Mouse (Mus musculus): Measurements from ENCODE around the gene Olfr1313. TPM values are rescaled to one million over a fixed set of nuclear protein-coding genes. Genes with fewer than 3 reads are reported as not detected.
"Not testable (repeated sequence)": the region's sequence is repeated elsewhere in the genome, so short reads cannot be mapped to it uniquely, and the experiment has no call there.

Gene Olfr1313
- not detected for total RNA-seq (2021)
- polyA plus RNA-seq (2012; rRNA removed): not detected in 2 replicates
- long read RNA-seq: 0 reads

DNA sequence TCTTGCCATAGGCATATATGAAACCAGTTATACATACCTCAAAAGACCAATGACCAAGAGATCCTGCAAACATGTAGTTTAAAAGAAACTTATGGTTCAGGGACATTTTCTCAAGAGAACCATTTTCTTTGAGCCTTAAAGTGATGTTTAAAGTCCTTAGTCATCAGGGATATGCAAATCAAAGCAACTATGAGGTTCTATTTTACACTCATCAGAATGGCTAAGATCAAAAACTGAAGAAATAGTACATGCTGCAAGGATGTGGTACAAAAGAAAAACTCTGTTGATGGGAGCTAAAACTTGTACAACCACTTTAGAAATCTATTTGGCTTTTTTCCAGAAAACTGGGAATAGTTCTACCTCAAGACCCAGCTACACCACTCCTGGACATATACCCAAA lies at the start of gene Olfr1313:
TSS of gene Olfr1313 (minus strand) at position 101 of the 400 bp plus-strand sequence.
- no peak within 1 kb of the TSS for H3K27ac ChIP-seq
- no peaks in the 10 kb centered on the region for H3K36me3 ChIP-seq (ENCODE audit: control insufficient read depth, insufficient read depth, low read length)
- no peak for DNase-seq
- no peaks in the 10 kb centered on the region for H3K4me1 ChIP-seq (ENCODE audit: control insufficient read depth, insufficient read depth, low read length)
- no peak for TF ChIP-seq POLR2A (IDR thresholded peaks at IDR 0.05; ENCODE audit: insufficient read depth, low read depth, low read length)
- no peak for TF ChIP-seq CTCF (IDR thresholded peaks at IDR 0.05)
- TF ChIP-seq EP300 (IDR thresholded peaks at IDR 0.05; ENCODE audit: insufficient read depth, low read depth, low read length): no peak
- H3K4me3 ChIP-seq: no peak within 1 kb of the TSS
- intact Hi-C loops (cut with DNase I): no loop called here
- no peaks in the 10 kb centered on the region for H3K27me3 ChIP-seq (ENCODE audit: control insufficient read depth, insufficient read depth, low read length)
- H3K9ac ChIP-seq (ENCODE audit: low read depth, low read length): no peak within 1 kb of the TSS
- no peaks in the 10 kb centered on the region for H3K79me2 ChIP-seq (replicated peaks; ENCODE audit: control insufficient read depth, insufficient read depth, low read length)

DNA sequence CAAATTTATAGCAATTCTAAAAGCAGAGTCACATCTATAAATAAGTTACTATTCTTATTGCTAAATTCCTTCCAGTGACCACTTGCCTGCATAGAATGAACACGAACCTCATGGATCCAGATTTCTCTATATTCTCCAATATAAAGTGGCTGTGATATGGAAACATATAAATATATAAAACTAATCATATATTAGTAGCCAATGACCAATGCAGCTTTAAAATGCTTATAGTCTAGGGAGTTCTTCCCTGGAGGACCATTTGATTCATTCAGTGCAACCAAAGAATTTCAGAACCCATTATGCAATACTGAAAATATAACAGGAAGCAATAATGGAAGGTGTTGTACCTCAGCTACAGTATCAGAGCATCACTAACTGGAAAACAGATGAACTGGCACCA lies 37.7 kb upstream of the Olfr1313 start, which contains the start of gene Olfr1315-ps1:
TSS of gene Olfr1315-ps1 (minus strand) at position 101 of the 400 bp plus-strand sequence.
- intact Hi-C loops (cut with DNase I): no loop called here
- 61% methylated on average over 1 of the region's 1 CpGs for WGBS
- no peak within 1 kb of the TSS for H3K4me3 ChIP-seq
- H3K9ac ChIP-seq (ENCODE audit: low read depth, low read length): no peak within 1 kb of the TSS
- DNase-seq: no peak
- no peaks in the 10 kb centered on the region for H3K4me1 ChIP-seq (ENCODE audit: control insufficient read depth, insufficient read depth, low read length)
- no peak for TF ChIP-seq POLR2A (IDR thresholded peaks at IDR 0.05; ENCODE audit: insufficient read depth, low read depth, low read length)
- no peak for TF ChIP-seq CTCF (IDR thresholded peaks at IDR 0.05)
- TF ChIP-seq EP300 (IDR thresholded peaks at IDR 0.05; ENCODE audit: insufficient read depth, low read depth, low read length): no peak
- H3K36me3 ChIP-seq (ENCODE audit: control insufficient read depth, insufficient read depth, low read length): no peaks in the 10 kb centered on the region
- H3K27ac ChIP-seq: no peak within 1 kb of the TSS
- no peaks in the 10 kb centered on the region for H3K27me3 ChIP-seq (ENCODE audit: control insufficient read depth, insufficient read depth, low read length)
- no peaks in the 10 kb centered on the region for H3K79me2 ChIP-seq (replicated peaks; ENCODE audit: control insufficient read depth, insufficient read depth, low read length)

DNA sequence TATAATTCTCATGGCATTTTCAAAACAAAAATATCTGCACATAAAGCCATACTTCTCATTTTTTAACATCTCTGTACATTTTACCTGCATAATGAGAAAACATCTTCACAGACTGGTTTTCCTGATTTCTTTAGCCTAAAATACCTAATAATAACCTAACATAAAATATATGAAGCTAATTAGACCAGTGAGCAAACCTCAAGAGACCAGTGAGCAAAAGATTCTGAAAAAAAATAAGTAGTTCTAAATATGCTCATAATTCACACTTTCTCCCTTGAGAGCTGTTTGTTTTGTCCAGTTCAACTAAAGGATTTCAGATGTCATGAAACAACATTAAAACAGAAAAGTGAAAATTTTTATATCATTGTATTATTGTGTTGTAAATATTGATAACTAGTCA lies 19.0 kb upstream of the Olfr1313 start, which contains the start of gene Olfr1314:
TSS of gene Olfr1314 (minus strand) at position 101 of the 400 bp plus-strand sequence.
- Histone ChIP-seq H3K27ac (no peak within 1 kb of the TSS), H3K9ac (ENCODE audit: low read depth, low read length) (no peak within 1 kb of the TSS), H3K4me1 (ENCODE audit: control insufficient read depth, insufficient read depth, low read length) (no peaks in the 10 kb centered on the region), H3K79me2 (replicated peaks; ENCODE audit: control insufficient read depth, insufficient read depth, low read length) (no peaks in the 10 kb centered on the region), H3K36me3 (ENCODE audit: control insufficient read depth, insufficient read depth, low read length) (no peaks in the 10 kb centered on the region), H3K4me3 (no peak within 1 kb of the TSS), H3K27me3 (ENCODE audit: control insufficient read depth, insufficient read depth, low read length) (no peaks in the 10 kb centered on the region)
- TF ChIP-seq CTCF (IDR thresholded peaks at IDR 0.05): no peak
- no peak for TF ChIP-seq EP300 (IDR thresholded peaks at IDR 0.05; ENCODE audit: insufficient read depth, low read depth, low read length)
- no peak for TF ChIP-seq POLR2A (IDR thresholded peaks at IDR 0.05; ENCODE audit: insufficient read depth, low read depth, low read length)
- no peak for DNase-seq
- intact Hi-C loops (cut with DNase I): no loop called here

DNA sequence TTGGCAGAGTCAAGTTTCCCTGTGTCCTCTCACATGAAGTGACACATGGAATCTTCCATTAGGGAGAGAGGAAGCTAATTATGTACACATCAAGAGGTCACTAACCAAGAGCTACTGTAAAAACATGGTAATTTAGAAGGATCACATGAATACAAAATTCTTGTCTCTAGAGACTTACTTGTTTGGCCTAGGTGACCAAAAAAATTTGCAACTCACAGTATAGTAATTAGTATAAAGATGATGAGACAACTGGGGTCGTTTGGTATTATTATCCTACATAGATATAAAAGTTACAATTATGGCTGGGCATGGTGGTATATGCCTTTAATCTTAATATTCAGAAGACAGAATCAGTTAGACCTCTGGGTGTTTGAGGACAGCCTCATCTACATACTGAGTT lies 27.5 kb downstream of the Olfr1313 start, which contains the start of gene Olfr1312:
TSS of gene Olfr1312 (minus strand) at position 101 of the 400 bp plus-strand sequence.
- intact Hi-C loops (cut with DNase I): no loop called here
- TF ChIP-seq CTCF (IDR thresholded peaks at IDR 0.05) (no peak), POLR2A (IDR thresholded peaks at IDR 0.05; ENCODE audit: insufficient read depth, low read depth, low read length) (no peak), EP300 (IDR thresholded peaks at IDR 0.05; ENCODE audit: insufficient read depth, low read depth, low read length) (no peak)
- Histone ChIP-seq H3K79me2 (replicated peaks; ENCODE audit: control insufficient read depth, insufficient read depth, low read length) (no peaks in the 10 kb centered on the region), H3K9ac (ENCODE audit: low read depth, low read length) (no peak within 1 kb of the TSS), H3K36me3 (ENCODE audit: control insufficient read depth, insufficient read depth, low read length) (no peaks in the 10 kb centered on the region), H3K27ac (no peak within 1 kb of the TSS), H3K27me3 (ENCODE audit: control insufficient read depth, insufficient read depth, low read length) (no peaks in the 10 kb centered on the region), H3K4me1 (ENCODE audit: control insufficient read depth, insufficient read depth, low read length) (no peaks in the 10 kb centered on the region), H3K4me3 (no peak within 1 kb of the TSS)
- no peak for DNase-seq
- WGBS: 16% methylated on average over 1 of the region's 1 CpGs

DNA sequence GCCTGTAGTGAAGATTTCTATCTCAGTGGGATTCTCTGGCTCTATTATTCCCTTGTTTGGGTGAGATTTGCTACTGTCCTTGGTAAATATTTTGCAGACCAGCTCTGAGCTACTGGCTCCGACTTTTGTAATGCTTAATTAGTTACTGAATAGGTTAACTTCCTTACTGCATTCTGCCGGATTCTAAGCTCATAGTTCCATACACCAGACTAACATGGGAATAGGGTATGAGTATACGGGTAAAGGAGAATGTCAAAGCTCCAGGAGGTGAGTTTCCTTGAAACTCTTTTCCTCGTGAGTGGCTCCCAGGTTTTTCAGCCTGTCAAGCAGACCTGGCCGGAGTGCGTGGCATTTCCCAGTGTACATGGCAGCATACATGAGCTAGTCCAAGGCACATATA lies 50.7 kb downstream of the Olfr1313 start:
- H3K36me3 ChIP-seq (ENCODE audit: control insufficient read depth, insufficient read depth, low read length); H3K4me1 ChIP-seq (ENCODE audit: control insufficient read depth, insufficient read depth, low read length); H3K79me2 ChIP-seq (replicated peaks; ENCODE audit: control insufficient read depth, insufficient read depth, low read length); DNase-seq; H3K4me3 ChIP-seq; H3K27me3 ChIP-seq (ENCODE audit: control insufficient read depth, insufficient read depth, low read length); H3K27ac ChIP-seq; H3K9ac ChIP-seq (ENCODE audit: low read depth, low read length); intact Hi-C loops (cut with DNase I): not testable (repeated sequence)
- WGBS: 44% methylated on average over 6 of the region's 6 CpGs

DNA sequence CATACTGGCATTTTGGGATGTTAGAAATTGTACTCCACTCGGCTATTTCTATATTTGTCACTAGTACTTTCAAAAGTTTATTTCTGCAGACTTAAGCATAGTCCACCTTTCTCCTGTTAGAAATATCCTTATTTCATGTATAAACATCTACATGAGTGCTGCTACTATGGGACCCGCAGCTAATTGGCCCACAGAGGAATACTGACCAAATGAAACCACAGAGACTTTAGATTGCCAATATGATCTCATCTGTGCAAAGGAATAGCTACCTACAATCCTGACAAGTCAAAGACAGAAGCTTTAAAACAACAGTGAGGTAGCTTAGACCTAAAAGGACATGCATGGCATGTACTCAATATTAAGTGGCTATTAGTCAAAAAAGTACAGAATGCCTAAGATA lies 53.3 kb downstream of the Olfr1313 start, which contains the start of gene Olfr1311:
TSS of gene Olfr1311 (minus strand) at position 101 of the 400 bp plus-strand sequence.
- Histone ChIP-seq H3K27me3 (ENCODE audit: control insufficient read depth, insufficient read depth, low read length) (no peaks in the 10 kb centered on the region), H3K9ac (ENCODE audit: low read depth, low read length) (no peak within 1 kb of the TSS), H3K36me3 (ENCODE audit: control insufficient read depth, insufficient read depth, low read length) (no peaks in the 10 kb centered on the region), H3K4me3 (no peak within 1 kb of the TSS), H3K4me1 (ENCODE audit: control insufficient read depth, insufficient read depth, low read length) (no peaks in the 10 kb centered on the region), H3K27ac (no peak within 1 kb of the TSS), H3K79me2 (replicated peaks; ENCODE audit: control insufficient read depth, insufficient read depth, low read length) (no peaks in the 10 kb centered on the region)
- no peak for DNase-seq
- WGBS: 73% methylated on average over 2 of the region's 2 CpGs
- no peak for TF ChIP-seq POLR2A (IDR thresholded peaks at IDR 0.05; ENCODE audit: insufficient read depth, low read depth, low read length)
- no peak for TF ChIP-seq CTCF (IDR thresholded peaks at IDR 0.05)
- TF ChIP-seq EP300 (IDR thresholded peaks at IDR 0.05; ENCODE audit: insufficient read depth, low read depth, low read length): no peak
- intact Hi-C loops (cut with DNase I): no loop called here

Other genes with a start within 250 kb of the Olfr1313 start
- not detected for gene Olfr1305, start 200.7 kb downstream of the Olfr1313 start, total RNA-seq (2021)
- not detected in 2 replicates for gene Olfr1305, start 200.7 kb downstream of the Olfr1313 start, polyA plus RNA-seq (2012; rRNA removed)
- gene Olfr1306, start 161.6 kb downstream of the Olfr1313 start, total RNA-seq (2021): not detected
- not detected in 2 replicates for gene Olfr1306, start 161.6 kb downstream of the Olfr1313 start, polyA plus RNA-seq (2012; rRNA removed)
- not detected for gene Olfr1307, start 128.4 kb downstream of the Olfr1313 start, total RNA-seq (2021)
- not detected in 2 replicates for gene Olfr1307, start 128.4 kb downstream of the Olfr1313 start, polyA plus RNA-seq (2012; rRNA removed)
- not detected for gene Olfr1308, start 112.9 kb downstream of the Olfr1313 start, total RNA-seq (2021)
- gene Olfr1308, start 112.9 kb downstream of the Olfr1313 start, polyA plus RNA-seq (2012; rRNA removed): not detected in 2 replicates
- gene Olfr1309, start 87.6 kb downstream of the Olfr1313 start, total RNA-seq (2021): not detected
- gene Olfr1309, start 87.6 kb downstream of the Olfr1313 start, polyA plus RNA-seq (2012; rRNA removed): not detected in 2 replicates
- not detected for gene Olfr1310, start 65.1 kb downstream of the Olfr1313 start, total RNA-seq (2021)
- gene Olfr1310, start 65.1 kb downstream of the Olfr1313 start, polyA plus RNA-seq (2012; rRNA removed): not detected in 2 replicates
- not detected for gene Olfr1311, start 53.4 kb downstream of the Olfr1313 start, total RNA-seq (2021)
- not detected in 2 replicates for gene Olfr1311, start 53.4 kb downstream of the Olfr1313 start, polyA plus RNA-seq (2012; rRNA removed)
- gene Olfr1312, start 27.6 kb downstream of the Olfr1313 start, total RNA-seq (2021): not detected
- gene Olfr1312, start 27.6 kb downstream of the Olfr1313 start, polyA plus RNA-seq (2012; rRNA removed): not detected in 2 replicates
- not detected for gene Olfr1314, start 18.9 kb upstream of the Olfr1313 start, total RNA-seq (2021)
- gene Olfr1314, start 18.9 kb upstream of the Olfr1313 start, polyA plus RNA-seq (2012; rRNA removed): not detected in 2 replicates
- not detected for gene Olfr1315-ps1, start 37.6 kb upstream of the Olfr1313 start, total RNA-seq (2021)
- not detected in 2 replicates for gene Olfr1315-ps1, start 37.6 kb upstream of the Olfr1313 start, polyA plus RNA-seq (2012; rRNA removed)
- gene Olfr1316, start 57.1 kb upstream of the Olfr1313 start, total RNA-seq (2021): not detected
- not detected in 2 replicates for gene Olfr1316, start 57.1 kb upstream of the Olfr1313 start, polyA plus RNA-seq (2012; rRNA removed)
- gene Olfr1317, start 62.5 kb upstream of the Olfr1313 start, total RNA-seq (2021): not detected
- gene Olfr1317, start 62.5 kb upstream of the Olfr1313 start, polyA plus RNA-seq (2012; rRNA removed): not detected in 2 replicates
- not detected for gene Olfr1318, start 76.4 kb upstream of the Olfr1313 start, total RNA-seq (2021)
- not detected in 2 replicates for gene Olfr1318, start 76.4 kb upstream of the Olfr1313 start, polyA plus RNA-seq (2012; rRNA removed)
- 1 to 10 TPM; 2.3 TPM for gene Lpcat4, start 161.6 kb upstream of the Olfr1313 start, total RNA-seq (2021)
- 6.3 and 11.4 TPM in 2 replicates for gene Lpcat4, start 161.6 kb upstream of the Olfr1313 start, polyA plus RNA-seq (2012; rRNA removed)
- gene Nutm1, start 181.4 kb upstream of the Olfr1313 start, total RNA-seq (2021): not detected
- gene Nutm1, start 181.4 kb upstream of the Olfr1313 start, polyA plus RNA-seq (2012; rRNA removed): not detected in 2 replicates
- gene Nop10, start 184.1 kb upstream of the Olfr1313 start, total RNA-seq (2021): 10 to 100 TPM; 61.8 to 65.4 TPM
- gene Nop10, start 184.1 kb upstream of the Olfr1313 start, polyA plus RNA-seq (2012; rRNA removed): 89.0 and 113 TPM in 2 replicates
- 10 to 100 TPM; 31.1 to 32.9 TPM for gene Slc12a6, start 188.0 kb upstream of the Olfr1313 start, total RNA-seq (2021)
- 23.2 and 44.3 TPM in 2 replicates for gene Slc12a6, start 188.0 kb upstream of the Olfr1313 start, polyA plus RNA-seq (2012; rRNA removed)
- gene Gm21985, start 188.5 kb upstream of the Olfr1313 start, total RNA-seq (2021): 1 to 10 TPM in 1 of 2 experiments, under 1 TPM in 1; 0.42 to 1.1 TPM
- gene Gm21985, start 188.5 kb upstream of the Olfr1313 start, polyA plus RNA-seq (2012; rRNA removed): not detected in 2 replicates